Mouse (Mus musculus): ENCODE measurements at regions not wholly inside any gene's neighbourhood (a gene's known extent, or its start where the extent isn't known, plus 50 kb on each side); places are given as distances from the start of the nearest gene placed in this dataset.

DNA sequence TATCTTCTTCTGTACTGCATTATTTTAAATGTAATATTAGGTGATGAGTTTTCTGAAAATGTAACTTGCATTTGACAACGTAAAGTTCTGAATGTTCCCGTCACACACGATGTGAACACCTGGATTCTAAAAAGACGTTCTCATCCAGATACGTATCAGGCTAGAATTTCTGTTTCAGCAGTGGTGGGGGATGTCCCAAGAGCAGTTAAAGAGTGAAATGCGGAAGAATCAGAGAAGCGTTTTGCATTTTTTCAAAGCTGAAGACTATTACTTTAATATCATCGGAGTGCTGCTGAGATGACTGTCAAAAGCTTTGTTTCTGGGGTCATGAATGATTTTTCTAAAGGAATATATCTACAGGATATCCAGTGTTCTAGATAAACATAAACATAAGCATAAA is 186.7 kb downstream of the Atxn7l3b start:
- H3K36me3 ChIP-seq (ENCODE audit: control insufficient read depth, insufficient read depth, low read length): no peaks in the 10 kb centered on the region
- WGBS: 94% methylated on average over 8 of the region's 8 CpGs

More for the DNA sequence above, 186.7 kb downstream of the Atxn7l3b start:
- DNase-seq (ENCODE audit: low spot score): no peak
- Histone ChIP-seq H3K27ac (ENCODE audit: low read depth, low read length) (no peak overlapping the region), H3K4me2 (replicated peaks; ENCODE audit: low read depth, low read length) (no peak overlapping the region), H3K4me1 (replicated peaks; ENCODE audit: control insufficient read depth, insufficient read depth, low read length) (no peaks in the 10 kb centered on the region), H3K4me3 (ENCODE audit: low read depth, low read length) (no peak overlapping the region), H3K9ac (ENCODE audit: low read depth, low read length) (no peak overlapping the region), H3K9me3 (ENCODE audit: control insufficient read depth, low read length) (no peaks in the 10 kb centered on the region), H3K27me3 (ENCODE audit: control insufficient read depth, insufficient read depth, low read length) (no peaks in the 10 kb centered on the region)
- no peak for ATAC-seq (ENCODE audit: low FRiP score)

Measured in hindbrain, embryonic 11.5 days (tissue).